Mouse (Mus musculus): ENCODE data around the gene Lhpp. TPM values are rescaled to one million over a fixed set of nuclear protein-coding genes. Genes with fewer than 3 reads are reported as not detected.
"Not testable (repeated sequence)": the region's sequence is repeated elsewhere in the genome, so short reads cannot be mapped to it uniquely, and the experiment has no call there.

The Lhpp gene
- polyA plus RNA-seq, 1 experiment from 2014 or later, result 25.5 TPM

DNA sequence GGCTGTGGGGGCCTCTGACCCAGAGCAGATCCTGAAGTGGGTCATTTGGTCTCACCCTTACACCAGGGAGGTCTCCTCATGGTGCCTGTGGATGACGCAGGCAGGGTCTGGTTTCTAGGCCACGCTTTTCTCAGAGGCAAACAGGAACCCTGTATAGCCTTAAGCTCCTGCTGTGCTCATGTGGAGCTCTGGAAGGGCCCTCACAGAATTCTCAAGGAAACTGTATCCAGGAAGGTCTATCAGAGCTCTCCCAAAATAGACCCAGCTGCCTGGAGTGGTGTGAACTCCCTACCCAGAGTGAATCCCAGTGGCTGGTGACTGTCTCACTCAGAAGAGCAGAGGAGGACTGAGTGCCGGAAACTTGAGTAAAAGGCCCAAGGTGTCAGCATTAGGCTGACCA lies 44.0 kb downstream of the Lhpp start:
- H3K27me3 ChIP-seq (replicated peaks), result no peaks in the 10 kb centered on the region
- no peaks in the 10 kb centered on the region for H3K9me3 ChIP-seq
- no peak overlapping the region for H3K4me3 ChIP-seq
- H3K27ac ChIP-seq (replicated peaks), result peak overlapping the region; percentile 60
- 61% methylated on average over 3 of the region's 3 CpGs for WGBS
- no peaks in the 10 kb centered on the region for H3K36me3 ChIP-seq
- peaks cover 43% of the 10 kb centered on the region for H3K4me1 ChIP-seq
- ATAC-seq (ENCODE audit: extremely low read depth, insufficient number of reproducible peaks, low FRiP score, low TSS enrichment), result no peak
- no peak overlapping the region for H3K9ac ChIP-seq
- no peak overlapping the region for H3K4me2 ChIP-seq

DNA sequence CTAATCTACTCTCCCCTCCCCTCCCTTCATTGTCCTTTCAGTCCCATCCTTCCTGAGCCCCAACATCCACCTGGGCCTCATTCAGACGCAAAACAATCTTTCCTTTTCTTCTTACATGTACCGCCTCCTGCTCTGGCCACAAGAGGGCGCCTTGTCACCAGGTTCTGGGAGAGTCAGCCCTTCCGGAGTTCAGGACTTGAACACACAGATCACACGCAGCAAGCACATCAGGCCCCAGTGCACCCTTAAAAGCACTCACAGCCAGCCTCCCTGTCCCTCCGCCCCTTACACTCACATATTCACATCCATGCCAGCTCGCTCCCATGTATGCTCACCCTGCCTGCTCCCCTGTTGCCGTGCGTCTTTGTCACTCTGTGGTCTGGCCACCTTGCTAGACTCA lies 45.6 kb downstream of the Lhpp start:
- peak overlapping the region; percentile 62 for H3K27ac ChIP-seq (replicated peaks)
- H3K9me3 ChIP-seq, result no peaks in the 10 kb centered on the region
- no peak overlapping the region for H3K4me3 ChIP-seq
- no peaks in the 10 kb centered on the region for H3K36me3 ChIP-seq
- no peak for ATAC-seq (ENCODE audit: extremely low read depth, insufficient number of reproducible peaks, low FRiP score, low TSS enrichment)
- H3K4me2 ChIP-seq, result 0 out of 2 replicates have a peak overlapping the region, but pooled peaks have one; percentile 11
- peak overlapping the region; percentile 52; the same call in 1 of the 2 replicates for H3K9ac ChIP-seq
- 23% methylated on average over 9 of the region's 9 CpGs for WGBS
- H3K4me1 ChIP-seq, result peaks cover 59% of the 10 kb centered on the region
- H3K27me3 ChIP-seq (replicated peaks), result no peaks in the 10 kb centered on the region

DNA sequence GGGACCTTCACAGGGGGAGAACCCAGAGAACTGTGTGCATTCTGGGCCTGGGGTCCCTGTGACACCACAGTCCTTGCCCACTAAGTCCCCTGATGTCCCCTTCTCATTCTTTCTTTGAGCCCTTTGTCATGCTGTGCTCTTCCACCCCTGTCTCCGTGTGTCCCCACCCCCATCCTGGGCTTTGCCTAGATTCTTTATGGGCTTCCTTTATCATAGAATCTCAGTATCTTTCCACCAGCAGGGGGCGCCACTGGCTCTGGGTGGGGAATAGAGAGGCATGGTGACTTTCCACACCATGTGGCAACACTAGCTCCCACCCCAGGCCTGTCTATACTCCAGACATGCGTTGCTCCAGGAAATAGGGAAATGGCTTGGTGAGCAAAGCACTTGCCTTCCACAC lies 46.1 kb downstream of the Lhpp start:
- H3K4me2 ChIP-seq, result 0 out of 2 replicates have a peak overlapping the region, but pooled peaks have one; percentile 11
- H3K9ac ChIP-seq, result peak overlapping the region; percentile 52; the same call in 1 of the 2 replicates
- no peak for ATAC-seq (ENCODE audit: extremely low read depth, insufficient number of reproducible peaks, low FRiP score, low TSS enrichment)
- H3K27ac ChIP-seq (replicated peaks), result peak overlapping the region; percentile 62; the same call in 1 of the 2 replicates
- peaks cover 63% of the 10 kb centered on the region for H3K4me1 ChIP-seq
- WGBS, result 7% methylated on average over 3 of the region's 3 CpGs
- no peaks in the 10 kb centered on the region for H3K27me3 ChIP-seq (replicated peaks)
- H3K4me3 ChIP-seq, result no peak overlapping the region
- no peaks in the 10 kb centered on the region for H3K9me3 ChIP-seq
- H3K36me3 ChIP-seq, result no peaks in the 10 kb centered on the region

DNA sequence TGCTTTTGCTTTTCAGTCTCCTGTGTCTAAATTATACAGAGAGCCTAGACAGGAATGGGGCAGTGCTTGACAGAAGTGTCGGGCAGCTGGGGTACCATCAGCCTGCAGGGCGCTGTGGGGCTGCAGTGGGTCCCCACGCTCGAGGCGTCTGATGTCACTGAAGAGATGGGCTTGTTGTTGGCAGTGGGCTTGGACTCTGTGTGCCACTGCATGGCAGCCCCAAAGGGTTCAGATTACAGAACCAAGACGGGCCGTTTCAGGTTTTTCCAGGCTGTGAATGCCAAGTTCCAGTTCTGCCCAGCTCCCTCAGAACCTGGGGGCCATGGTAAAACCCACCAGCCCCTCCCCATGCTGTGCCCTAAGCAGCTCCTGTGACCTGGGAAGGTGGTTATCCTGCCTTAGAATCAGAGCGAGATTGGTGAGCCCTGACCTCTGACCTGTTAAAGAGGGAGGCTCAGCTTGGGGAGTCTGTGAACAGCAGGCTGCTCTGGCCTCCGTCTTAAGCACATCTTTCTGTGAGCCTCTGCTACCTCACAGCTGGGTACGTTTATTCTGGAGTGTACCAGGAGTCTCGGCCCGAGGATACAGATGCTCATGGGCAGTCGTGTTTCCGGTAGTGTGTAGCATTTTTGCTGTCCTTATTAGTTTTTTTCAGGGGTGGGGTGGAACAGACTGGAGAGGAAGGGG lies 47.1 kb downstream of the Lhpp start:
- H3K4me2 ChIP-seq, result peak overlapping the region; percentile 24; the same call in 1 of the 2 replicates
- H3K27ac ChIP-seq (replicated peaks), result peak overlapping the region; percentile 79
- H3K36me3 ChIP-seq, result no peaks in the 10 kb centered on the region
- no peaks in the 10 kb centered on the region for H3K27me3 ChIP-seq (replicated peaks)
- no peaks in the 10 kb centered on the region for H3K9me3 ChIP-seq
- no peak overlapping the region for H3K4me3 ChIP-seq
- H3K9ac ChIP-seq, result peak overlapping the region; percentile 64; the same call in 1 of the 2 replicates
- no peak for ATAC-seq (ENCODE audit: extremely low read depth, insufficient number of reproducible peaks, low FRiP score, low TSS enrichment)
- H3K4me1 ChIP-seq, result peaks cover 72% of the 10 kb centered on the region
- WGBS, result 53% methylated on average over 14 of the region's 14 CpGs

DNA sequence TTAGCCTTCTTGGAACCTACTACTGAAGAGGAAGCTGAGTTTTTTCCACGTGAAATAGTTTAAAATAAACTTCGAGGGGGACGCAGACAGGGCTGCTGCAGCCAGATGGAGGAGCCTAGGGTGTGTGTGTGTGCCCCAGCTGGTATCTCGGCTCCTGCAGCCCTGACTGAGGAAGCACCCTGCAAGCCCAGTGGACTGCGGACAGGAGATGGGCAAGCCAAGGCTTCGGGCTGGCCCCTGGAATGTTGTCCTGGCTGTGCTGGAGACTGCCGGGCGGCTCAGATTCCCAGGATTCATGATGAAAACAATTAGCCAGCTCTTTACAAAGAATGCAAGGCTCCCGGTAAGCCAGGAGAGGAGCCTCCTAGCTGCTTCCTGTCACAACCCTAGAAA lies 47.6 kb downstream of the Lhpp start:
- WGBS, result 8% methylated on average over 9 of the region's 9 CpGs
- Histone ChIP-seq H3K9ac (peak overlapping the region; percentile 64; the same call in 1 of the 2 replicates), H3K4me2 (peak overlapping the region; percentile 24), H3K36me3 (no peaks in the 10 kb centered on the region), H3K27ac (replicated peaks) (peak overlapping the region; percentile 79), H3K9me3 (no peaks in the 10 kb centered on the region), H3K27me3 (replicated peaks) (no peaks in the 10 kb centered on the region), H3K4me1 (peaks cover 78% of the 10 kb centered on the region), H3K4me3 (no peak overlapping the region)
- no peak for ATAC-seq (ENCODE audit: extremely low read depth, insufficient number of reproducible peaks, low FRiP score, low TSS enrichment)

DNA sequence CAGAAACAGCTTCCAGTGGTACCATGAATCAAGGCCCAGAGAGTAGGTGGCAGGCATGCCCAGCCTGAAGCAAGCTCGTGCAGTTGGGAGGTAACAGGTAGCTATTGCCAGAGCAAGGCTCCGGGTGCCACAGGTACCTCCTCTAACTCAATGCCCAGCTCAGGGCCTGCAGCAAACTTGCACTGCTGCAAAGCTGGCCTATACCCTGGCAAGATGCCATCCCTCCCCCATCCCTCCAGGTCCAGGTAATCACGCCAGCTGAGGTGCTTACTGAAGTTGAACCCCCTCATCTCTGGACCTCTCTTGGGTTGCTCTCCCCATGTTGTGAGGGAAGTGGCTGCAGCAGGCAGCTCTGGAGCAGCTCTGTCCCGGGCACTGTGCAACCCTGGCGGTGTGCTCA lies 48.2 kb downstream of the Lhpp start:
- Histone ChIP-seq H3K9ac (no peak overlapping the region), H3K27ac (replicated peaks) (peak overlapping the region; percentile 79), H3K27me3 (replicated peaks) (no peaks in the 10 kb centered on the region), H3K9me3 (no peaks in the 10 kb centered on the region), H3K4me1 (peaks cover 79% of the 10 kb centered on the region), H3K4me3 (no peak overlapping the region), H3K36me3 (no peaks in the 10 kb centered on the region), H3K4me2 (no peak overlapping the region)
- 79% methylated on average over 5 of the region's 5 CpGs for WGBS
- ATAC-seq (ENCODE audit: extremely low read depth, insufficient number of reproducible peaks, low FRiP score, low TSS enrichment), result no peak

DNA sequence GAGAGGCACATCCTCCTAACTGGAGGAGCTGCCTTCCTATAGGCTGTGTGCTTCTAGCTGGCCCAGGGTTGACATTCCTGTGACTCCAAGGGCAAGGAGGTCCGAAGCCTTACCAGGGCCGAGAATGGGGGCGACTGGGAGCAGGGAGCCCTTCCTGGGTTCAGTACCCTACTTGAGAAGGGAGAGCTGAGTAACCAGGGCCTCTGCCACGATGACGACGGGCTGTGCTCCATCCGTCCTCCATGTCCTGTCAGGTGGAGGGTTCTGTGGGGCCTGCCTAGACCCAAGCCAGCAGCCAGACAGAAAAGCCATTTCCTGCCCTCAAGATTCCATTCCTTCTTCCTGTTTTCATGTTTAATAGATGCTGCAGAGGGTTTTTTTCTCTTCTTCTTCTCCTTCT lies 49.2 kb downstream of the Lhpp start:
- Histone ChIP-seq H3K27ac (replicated peaks) (peak overlapping the region; percentile 79), H3K9me3 (no peaks in the 10 kb centered on the region), H3K36me3 (no peaks in the 10 kb centered on the region), H3K4me3 (no peak overlapping the region), H3K27me3 (replicated peaks) (no peaks in the 10 kb centered on the region), H3K4me1 (peaks cover 69% of the 10 kb centered on the region), H3K9ac (peak overlapping the region; percentile 34; the same call in 1 of the 2 replicates), H3K4me2 (no peak overlapping the region)
- WGBS, result 59% methylated on average over 7 of the region's 7 CpGs
- ATAC-seq (ENCODE audit: extremely low read depth, insufficient number of reproducible peaks, low FRiP score, low TSS enrichment), result no peak

DNA sequence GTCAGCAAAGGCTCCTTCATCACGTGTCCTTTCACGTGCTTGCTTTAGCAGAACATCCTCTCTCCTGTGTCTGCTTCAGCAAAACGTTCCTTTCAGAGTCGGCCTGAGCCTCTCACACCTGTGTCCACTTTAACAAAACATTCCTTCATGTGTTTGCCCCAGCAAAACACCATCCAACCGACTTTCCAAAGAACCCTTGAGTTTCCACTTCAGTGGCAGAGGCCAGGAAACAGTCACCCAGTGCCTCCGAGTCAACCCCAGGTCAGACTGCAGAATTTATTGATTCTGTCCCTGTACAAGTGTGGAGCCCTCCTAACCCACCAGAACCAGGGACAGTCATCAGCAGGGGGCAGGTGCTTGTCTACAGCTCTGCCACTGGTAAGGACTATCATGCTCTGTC lies 52.4 kb downstream of the Lhpp start:
- 68% methylated on average over 6 of the region's 6 CpGs for WGBS
- H3K27ac ChIP-seq (replicated peaks); H3K4me2 ChIP-seq; H3K36me3 ChIP-seq; H3K9ac ChIP-seq; H3K4me3 ChIP-seq; H3K27me3 ChIP-seq (replicated peaks); H3K9me3 ChIP-seq; ATAC-seq (ENCODE audit: extremely low read depth, insufficient number of reproducible peaks, low FRiP score, low TSS enrichment): not testable (repeated sequence)
- peaks cover 52% of the 10 kb centered on the region for H3K4me1 ChIP-seq

DNA sequence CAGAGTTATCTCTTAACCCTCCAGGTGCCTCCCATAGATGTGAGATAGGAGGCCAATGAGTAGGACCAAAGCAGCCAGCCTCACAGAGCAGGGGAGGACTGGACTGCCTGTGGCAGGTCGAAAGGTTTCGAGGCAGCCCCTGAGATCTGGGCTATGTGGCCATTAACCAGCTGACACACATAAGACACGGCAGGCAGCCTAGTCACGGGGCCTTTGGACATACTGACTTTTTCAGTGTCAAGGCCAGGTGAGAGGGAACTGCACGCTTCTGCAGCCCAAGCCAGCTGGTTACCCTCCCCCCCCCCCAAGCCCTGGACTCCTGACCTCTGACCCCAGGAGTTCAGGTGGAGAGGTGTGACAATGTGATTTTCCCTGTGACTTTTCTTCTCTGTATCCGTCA lies 54.4 kb downstream of the Lhpp start:
- ATAC-seq (ENCODE audit: extremely low read depth, insufficient number of reproducible peaks, low FRiP score, low TSS enrichment), result no peak
- H3K9me3 ChIP-seq, result no peaks in the 10 kb centered on the region
- peaks cover 42% of the 10 kb centered on the region for H3K4me1 ChIP-seq
- no peaks in the 10 kb centered on the region for H3K36me3 ChIP-seq
- WGBS, result 78% methylated on average over 6 of the region's 6 CpGs
- H3K27ac ChIP-seq (replicated peaks), result no peak overlapping the region
- no peak overlapping the region for H3K9ac ChIP-seq
- no peak overlapping the region for H3K4me3 ChIP-seq
- H3K27me3 ChIP-seq (replicated peaks), result no peaks in the 10 kb centered on the region
- H3K4me2 ChIP-seq, result no peak overlapping the region

DNA sequence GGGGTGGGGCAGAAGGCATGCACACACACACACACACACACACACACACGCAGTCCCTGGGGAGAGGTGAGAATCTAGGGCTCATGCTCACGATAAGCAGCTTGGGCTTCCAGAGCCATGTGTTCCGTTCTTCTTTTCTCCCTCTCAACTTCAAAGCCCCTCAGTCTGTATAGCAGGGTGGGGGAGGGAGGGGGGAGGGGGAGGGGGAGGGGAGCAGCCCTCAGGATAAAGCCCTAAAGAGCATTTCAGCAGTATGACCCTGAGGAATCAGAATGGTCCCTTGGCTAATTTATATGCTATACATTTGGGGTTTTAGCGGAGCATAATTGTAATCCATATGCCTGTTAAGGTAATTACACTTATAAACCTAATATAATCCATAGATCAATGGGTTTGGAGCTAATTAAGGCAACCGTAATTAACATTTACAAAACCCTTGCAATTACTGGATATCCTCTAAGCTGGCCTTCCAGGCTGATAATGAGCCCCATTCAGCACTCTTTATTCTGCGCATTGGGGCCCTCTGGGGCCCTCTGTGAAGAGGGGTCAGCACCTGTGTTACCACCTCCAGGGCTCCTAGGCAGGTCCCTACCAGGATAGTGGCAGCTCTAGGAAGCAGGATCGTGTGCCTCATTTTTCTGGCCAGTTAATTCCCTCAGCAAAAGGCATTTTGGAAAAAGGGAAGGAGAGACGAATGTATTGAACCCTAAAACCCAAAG lies 55.4 kb downstream of the Lhpp start:
- 56% methylated on average over 8 of the region's 8 CpGs for WGBS
- Histone ChIP-seq H3K9me3 (no peaks in the 10 kb centered on the region), H3K9ac (no peak overlapping the region), H3K27me3 (replicated peaks) (no peaks in the 10 kb centered on the region), H3K4me1 (peaks cover 33% of the 10 kb centered on the region), H3K36me3 (no peaks in the 10 kb centered on the region), H3K4me2 (no peak overlapping the region), H3K27ac (replicated peaks) (no peak overlapping the region), H3K4me3 (no peak overlapping the region)
- ATAC-seq (ENCODE audit: extremely low read depth, insufficient number of reproducible peaks, low FRiP score, low TSS enrichment), result no peak

DNA sequence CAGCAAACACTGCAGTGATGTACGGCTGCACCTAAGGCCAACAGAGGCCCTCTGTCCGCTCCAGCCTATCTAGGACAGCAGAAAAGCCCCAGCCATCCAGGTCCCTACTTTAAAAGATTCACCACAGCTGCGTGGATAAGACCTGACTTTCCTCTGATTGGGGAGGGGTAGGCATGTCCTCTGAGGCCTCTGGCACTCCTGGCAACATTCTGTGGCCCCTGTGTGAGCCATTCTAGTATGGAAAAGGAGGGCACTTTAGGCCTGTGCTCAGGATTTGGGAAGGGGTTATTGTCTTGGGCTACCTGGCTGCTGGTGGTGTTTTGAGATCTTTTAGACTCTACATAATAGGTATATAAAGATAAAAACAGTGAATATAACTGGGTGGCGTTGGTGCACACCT lies 56.1 kb downstream of the Lhpp start:
- Histone ChIP-seq H3K4me1 (peaks cover 26% of the 10 kb centered on the region), H3K9ac (no peak overlapping the region), H3K27me3 (replicated peaks) (no peaks in the 10 kb centered on the region), H3K4me3 (no peak overlapping the region), H3K9me3 (no peaks in the 10 kb centered on the region), H3K27ac (replicated peaks) (no peak overlapping the region), H3K4me2 (no peak overlapping the region), H3K36me3 (no peaks in the 10 kb centered on the region)
- 59% methylated on average over 4 of the region's 4 CpGs for WGBS
- no peak for ATAC-seq (ENCODE audit: extremely low read depth, insufficient number of reproducible peaks, low FRiP score, low TSS enrichment)
